Mouse (Mus musculus): Measurements from ENCODE around the gene Sox5.

Sox5 gene

DNA sequence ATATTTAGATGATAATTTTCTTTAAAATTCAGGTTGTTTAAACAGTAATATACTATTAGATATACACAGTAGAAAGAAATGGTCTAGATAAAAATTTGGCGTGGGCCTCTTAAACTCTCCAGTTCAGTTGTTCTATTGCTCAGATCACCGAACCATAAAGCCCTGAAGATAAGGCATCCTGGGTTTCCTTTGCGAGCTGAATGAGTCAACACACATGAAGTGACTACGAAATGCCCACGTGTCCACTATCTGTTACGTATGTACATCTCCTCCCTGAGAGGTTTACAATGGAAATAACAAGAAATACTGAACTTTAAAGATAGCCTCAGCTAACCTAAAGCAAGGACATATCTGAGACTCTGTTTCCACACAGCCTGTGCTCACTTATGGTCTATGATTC, 296.2 kb downstream of the Sox5 start:
- no peak for ATAC-seq (ENCODE audit: low TSS enrichment)

DNA sequence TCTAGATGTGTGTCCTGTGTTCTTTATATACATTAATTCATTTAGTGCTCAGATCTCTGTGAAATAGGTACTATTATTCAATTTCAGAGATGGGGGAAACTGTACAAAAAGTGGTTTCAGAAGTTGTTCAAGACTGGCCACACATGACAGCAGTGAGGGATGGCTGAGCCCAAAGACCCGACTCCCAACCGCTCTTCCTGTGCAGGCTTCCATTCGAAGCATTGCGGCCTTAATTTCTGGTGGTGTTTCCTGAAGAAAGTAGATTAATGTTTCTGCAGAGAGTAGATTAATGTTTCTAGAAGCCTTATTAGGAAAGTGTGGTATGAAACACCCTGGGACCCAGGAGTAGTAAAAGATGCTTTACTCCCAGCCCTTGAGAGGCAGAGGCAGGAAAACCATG, 298.6 kb downstream of the Sox5 start:
- ATAC-seq (ENCODE audit: low TSS enrichment), result no peak

DNA sequence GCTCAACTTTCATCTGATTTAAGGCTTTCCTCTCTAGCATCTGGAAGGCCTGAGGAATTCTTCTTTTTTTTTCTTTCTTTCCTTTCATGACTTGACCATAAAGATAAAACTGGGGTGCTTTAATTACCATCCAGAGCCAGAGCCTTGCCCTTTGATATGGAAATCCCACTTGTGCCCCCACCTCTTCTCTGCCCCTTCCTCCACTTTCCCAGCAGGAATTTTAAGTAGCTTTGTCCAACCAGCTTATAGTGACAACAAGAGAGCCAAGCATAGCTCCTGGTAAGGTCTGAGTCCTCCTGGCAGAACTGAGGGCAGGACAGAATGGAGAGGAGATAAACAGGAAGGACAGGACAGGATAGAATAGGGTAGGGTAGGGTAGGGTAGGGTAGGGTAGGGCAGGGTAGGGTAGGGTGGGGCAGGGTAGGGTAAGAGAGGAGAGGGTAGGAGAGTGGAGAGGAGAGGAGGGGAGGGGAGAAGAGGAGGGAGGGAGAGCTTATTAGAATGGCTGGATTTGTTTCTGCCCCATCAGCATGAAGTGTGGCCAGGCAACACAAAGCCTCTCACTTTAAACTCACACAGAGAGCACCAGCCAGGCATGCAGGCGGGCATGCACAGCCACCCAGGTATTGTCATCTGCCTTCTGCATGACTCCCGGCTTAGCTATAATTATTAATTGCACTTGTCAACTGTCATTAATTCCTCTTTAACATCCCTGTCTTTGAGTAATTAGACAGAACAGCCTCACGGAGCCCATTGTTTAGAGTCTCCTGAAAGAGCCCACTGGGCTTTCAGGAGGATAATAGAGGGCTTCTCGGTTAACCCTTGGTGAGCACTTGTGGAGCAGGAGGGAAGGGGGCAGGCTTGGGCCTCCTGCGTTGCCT, 300.9 kb downstream of the Sox5 start:
- ATAC-seq (ENCODE audit: low TSS enrichment), result no peak

DNA sequence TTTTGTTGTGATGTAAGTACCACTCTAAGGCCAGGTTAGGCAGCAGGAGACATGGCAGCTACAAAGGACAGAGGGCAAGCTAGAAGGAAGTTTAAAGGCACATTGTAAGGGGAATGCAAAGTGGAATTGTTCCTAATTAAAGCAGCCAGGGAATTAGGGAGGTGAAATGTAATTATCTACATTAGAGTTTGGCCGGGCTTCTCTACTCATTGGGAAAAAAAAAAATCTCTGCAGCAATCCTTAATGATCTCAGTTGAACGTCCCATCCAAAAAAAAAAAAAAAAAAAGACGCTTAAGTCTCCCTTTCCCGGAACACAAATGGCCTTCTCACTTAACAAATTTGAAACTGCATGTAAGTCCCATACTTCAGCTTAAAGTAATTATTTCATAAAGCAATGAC, 301.9 kb downstream of the Sox5 start:
- no peak for ATAC-seq (ENCODE audit: low TSS enrichment)

DNA sequence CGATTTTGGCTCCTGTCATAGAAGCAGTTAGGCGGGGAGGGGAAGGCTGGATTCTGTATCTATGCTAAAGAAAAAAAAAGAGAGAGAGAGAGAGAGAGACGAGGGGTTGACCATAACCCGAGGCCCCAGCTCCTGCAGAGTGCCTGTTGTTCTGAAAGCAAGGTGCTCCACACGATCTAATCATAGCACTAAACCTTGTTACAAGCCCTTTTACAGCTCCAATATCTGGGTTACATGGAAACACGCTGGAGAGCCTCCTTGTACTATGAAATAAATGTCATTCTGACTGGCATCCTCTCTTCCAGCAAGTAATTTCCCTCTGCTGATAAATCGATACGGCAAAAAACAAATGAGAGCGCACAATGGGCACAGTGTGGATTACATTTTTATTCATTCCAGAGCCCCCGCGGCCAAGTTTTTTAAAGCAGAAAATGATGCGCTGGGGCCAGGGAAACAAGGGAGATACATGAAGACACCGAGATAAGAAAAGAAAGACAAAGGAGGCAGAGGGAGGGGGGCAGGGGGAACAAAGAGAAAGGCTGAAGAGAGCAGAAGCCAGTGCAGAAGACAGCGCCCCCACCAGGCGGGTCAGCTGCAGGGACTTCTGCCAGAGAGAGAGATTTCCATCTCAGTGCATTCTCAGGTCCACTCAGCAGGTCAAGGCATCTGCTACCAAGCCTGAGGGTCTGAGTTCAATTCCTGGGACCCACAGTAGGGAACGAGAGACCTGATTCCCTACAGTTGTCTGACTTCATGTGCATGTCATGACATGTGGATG, 304.3 kb downstream of the Sox5 start:
- ATAC-seq (ENCODE audit: low TSS enrichment), result peak; percentile 44

DNA sequence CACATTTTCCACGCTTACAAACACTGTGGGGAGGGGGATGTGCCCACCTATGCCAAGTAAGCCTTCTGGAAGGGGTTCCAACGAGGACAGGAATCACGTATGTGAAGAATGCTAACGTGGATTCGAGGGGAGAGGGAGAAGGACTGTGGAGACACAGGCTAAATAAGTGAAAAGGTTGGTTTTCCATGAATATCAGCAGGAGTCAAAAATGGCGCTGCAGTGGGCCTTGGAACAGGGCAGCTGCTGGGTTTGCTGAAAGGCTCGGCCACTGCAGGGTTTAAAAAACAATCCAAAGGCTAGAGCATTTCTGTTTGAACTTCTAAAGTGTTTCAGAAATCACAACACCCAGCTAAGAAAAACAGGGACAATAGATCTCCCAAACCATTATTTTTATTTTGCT, 308.3 kb downstream of the Sox5 start:
- no peak for ATAC-seq (ENCODE audit: low TSS enrichment)

DNA sequence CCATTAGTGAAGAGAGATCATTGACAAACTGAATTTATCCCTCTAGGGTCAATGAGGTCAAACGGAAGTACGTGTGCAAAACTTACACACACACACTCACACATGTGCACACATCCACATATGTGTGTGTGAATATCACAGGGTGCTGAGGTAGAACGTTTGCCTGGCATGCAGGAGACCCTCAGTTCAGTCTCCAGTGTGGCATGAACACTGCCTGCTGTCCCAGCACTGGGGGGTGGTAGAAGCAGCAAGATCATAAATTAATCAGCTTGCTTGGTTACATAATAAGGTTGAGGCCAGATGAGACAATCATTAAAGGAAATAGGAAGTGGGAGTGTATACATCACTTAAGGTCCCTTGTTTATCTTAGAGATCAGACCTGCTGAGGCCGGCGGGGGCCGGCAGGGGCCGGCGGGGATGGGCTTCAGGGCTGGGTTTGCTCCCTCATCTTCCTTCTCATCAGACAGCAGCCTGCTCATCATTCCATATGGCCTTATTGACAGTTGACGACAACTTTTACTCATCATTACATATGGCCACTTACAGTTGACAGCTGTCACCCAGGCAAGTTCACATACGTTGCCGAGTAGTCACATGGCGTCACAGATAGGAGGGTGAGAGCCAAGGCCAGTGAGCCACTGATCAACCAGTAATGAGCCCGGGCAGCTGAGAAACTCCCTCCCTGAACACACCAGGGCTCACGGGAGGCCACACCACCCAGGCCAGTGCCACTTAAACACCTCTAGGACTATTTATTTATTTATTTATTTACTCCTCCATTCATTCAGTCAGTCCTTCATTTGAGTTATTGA, 309.5 kb downstream of the Sox5 start:
- no peak for ATAC-seq (ENCODE audit: low TSS enrichment)

DNA sequence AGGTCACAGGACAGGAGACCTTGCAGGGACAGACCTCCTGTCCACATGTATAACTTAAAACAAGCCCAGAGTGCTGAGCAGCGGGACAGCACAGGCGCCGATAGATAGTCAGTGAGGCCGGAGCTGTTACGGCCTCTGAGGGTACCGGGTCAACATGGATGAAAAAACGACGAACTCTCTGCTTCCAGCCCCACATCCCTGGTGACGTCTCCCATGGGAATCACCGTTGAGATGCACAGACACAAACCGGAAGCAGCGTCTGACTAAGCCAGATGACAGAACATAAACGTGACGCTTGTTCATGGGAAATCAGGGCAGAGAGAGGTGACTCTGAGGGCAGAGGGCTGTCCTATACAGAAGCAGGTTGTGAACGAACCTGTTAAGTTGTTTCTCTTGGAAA, 315.1 kb downstream of the Sox5 start:
- no peak for ATAC-seq (ENCODE audit: low TSS enrichment)

DNA sequence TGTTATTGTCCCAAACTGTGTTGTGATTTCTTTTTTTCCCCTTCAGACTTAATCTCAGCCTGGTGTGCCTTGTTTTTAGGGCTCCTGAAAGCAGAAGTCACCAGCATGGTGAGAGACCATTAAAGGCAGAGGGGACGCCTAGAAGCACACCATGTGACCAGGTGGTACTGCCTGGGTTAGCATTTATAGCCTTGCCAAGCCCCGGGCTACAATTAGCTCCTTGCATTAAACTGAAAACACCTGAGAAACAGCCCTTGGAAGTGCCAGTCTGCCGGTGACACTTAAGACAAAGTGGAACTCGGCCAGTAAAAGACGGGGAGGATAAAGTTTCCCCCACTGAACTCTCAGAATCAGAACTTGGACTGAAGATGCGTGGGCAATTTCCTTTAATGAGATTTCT, 318.1 kb downstream of the Sox5 start:
- ATAC-seq (ENCODE audit: low TSS enrichment), result no peak

DNA sequence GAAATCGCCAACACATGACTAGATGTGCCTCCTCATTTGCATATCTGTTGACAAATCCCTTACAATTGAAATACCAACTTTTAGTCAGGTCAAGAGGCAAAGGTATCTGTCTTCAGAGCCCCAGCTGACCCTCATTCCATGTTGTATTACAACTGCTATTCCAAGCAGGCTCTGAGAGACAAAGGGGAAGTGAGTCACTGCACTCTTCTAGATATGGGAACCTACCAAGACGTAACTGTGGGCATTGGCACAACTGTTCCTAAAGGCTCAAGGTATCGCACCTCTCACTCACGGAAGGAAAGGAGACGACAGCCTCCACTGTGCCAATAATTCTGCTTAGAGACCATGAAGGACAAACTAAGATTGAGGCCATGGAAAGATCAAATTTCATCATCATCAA, 318.5 kb downstream of the Sox5 start:
- no peak for ATAC-seq (ENCODE audit: low TSS enrichment)

DNA sequence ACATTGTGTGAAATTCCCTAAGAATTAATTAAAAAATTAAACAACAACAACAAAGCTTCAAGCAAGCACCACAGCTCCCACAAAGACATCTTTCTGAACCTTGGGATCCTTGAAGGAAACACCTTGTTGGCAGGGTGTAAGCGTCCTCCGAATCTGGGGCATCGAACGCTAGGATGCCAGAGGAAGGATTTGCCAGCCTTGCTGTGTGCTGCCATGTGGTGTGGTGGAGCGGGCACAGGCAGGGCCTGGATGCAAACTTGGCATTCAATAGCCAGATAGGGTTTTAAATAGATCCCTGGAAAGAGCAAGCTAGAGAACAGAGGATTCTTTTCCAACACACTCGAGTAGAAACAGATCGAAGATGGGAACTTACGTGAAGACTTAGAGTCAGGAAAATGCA, 322.3 kb downstream of the Sox5 start:
- peak; percentile 50; the same call in 1 of the 2 replicates for ATAC-seq (ENCODE audit: low TSS enrichment)

DNA sequence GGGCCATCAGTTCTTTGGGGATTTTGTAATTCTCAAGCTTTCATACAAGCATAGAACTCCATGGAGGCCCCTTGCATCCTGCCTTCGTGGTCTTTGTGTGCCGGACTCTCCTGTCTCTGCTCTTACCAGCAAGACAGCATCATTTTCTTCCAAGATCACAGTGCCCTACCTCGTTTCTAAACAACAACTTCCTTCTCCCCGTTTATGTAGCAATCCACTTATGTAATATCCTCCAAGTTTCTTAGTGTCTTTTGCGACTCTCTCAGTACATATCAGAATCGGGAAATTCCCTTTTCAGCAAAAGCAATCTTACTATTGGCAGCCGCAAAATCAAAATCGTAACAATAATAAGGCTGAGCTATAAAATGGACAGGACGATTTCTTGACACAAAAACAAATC, 324.3 kb downstream of the Sox5 start:
- no peak for ATAC-seq (ENCODE audit: low TSS enrichment)

DNA sequence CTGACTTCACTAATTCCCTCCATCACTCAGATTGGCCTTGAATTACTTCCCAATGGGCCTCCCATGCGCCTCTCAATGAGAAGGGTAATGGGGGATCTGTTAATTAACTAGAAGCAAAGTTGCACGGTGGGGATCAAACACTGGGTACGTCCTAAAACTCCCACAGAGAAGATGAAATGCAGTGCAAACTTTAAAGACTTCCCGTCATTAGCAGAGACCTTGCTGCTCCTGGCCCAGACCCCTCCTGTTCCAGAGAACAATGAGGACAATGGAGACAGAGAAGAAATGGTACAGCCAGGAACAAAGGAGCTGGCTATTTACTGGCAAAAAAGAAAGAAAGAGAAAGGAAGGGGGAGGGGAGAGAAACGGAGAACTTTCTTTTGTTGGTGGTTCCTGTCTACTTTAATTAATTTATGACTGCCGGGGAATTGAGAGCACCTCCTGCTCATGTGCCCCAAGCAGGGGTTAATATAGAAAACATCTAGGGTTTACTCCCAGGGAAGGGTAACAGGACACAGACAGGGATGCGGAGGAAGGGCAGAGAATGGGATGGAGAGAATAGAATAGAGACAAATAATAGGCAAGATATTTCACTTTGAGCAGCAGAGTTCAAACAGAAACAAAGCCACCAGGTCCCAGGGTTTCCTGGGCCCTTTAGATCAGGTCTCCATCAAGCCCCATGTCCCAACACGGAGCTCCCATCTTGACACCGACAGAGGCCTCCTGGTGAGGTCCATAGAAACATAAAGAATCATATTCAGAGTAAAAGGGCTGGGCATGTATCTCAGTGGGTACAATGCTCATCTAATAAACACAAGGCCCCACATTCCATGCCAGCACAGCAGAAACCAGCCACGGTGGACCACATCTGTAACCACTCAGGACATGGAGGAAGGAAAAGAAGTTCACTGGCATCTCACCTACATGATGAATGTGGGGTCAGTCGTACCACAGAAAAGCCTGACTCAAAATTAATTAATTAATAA, 327.2 kb downstream of the Sox5 start:
- no peak for ATAC-seq (ENCODE audit: low TSS enrichment)

DNA sequence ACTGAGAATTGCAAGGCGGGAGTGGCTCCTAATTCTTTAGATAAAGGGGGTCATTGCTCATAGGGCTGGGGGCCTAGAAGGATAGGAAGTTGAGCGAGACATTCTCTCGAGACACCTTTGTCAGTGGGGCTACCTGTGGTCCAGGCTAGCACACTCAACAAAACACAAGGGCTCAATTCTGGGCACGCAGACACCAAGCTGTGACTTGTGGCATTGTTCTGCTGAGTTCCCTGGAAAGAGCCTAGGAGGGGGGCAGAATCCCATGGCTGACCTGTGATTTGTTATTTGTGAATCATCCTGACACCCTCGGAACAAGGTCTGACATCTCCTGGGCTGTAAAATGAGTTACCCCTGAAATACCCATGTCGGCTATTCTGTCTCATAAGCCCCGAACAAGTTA, 328.2 kb downstream of the Sox5 start:
- no peak for ATAC-seq (ENCODE audit: low TSS enrichment)

DNA sequence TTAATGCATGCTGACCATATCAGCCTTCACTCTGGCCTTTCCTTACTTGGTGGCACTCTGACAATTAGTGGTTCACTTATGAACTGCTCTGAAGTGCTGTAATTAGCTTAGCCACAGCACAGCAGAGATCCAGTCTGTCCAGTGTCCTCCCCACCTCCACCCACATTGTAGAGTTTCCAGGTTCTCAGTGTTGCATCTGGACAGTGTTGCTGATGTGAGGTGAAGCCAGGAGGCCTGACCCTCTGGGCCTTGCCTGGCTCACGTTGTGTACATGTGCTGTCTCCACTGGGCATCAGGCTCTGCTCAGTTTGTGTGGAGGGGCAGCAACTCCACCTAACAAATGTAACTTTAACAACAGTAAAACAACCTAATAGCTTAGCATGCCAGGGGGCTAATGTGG, 328.6 kb downstream of the Sox5 start:
- no peak for ATAC-seq (ENCODE audit: low TSS enrichment)

DNA sequence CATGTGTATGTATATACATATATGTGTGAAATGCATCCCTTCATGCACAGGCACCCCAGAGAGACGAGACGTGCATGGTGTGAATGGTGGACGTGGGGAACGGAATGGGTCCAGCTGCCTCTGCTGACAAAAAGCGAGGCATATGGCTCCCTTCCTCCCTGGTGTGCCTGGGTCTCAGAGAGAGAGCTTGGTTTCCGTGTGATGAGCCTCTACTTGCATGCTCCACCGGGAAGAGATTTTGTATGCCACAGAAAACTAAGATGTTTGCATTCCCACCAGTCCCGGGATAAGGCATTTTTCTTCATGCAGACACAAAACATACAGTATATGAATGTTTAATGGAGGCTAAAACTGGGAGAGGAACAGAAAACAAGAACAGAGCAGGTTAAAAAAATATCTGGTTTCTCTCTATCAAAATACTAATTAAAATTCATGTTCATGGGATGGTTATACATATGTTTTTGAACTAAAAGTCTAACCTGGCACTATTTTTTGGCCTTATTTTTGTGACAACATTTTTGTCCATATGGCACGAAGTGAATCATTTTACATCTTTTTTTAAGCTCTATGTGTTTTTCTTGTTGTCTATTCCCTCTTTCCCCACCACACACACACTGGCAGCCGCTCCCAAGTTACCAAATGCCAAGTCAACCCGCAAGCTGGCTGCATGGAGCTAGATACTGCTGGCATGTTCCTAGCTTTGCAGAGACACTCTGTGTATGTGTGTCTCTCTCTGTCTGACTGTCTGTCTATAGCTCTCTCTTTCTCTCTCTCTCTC, 329.4 kb downstream of the Sox5 start:
- peak; percentile 97 for ATAC-seq (ENCODE audit: low TSS enrichment)

DNA sequence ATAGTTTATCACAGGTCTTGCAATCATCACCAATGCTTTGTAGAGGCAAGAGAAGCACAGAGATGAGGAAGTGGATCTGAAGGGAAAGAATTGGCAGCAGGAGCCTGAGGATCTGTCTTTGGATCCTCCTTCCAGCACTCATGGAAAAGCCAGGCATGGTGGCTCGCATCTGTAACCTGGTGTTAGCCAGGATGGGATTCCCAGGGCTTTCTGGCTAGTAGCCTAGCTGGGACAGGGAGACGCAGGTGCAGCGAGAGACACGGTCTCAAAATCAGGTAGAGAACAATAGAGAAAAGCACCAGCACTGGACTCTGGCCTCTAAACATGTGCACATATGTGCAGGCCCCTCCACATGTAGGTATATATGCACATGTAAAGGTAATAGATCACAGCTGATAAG, 330.1 kb downstream of the Sox5 start:
- no peak for ATAC-seq (ENCODE audit: low TSS enrichment)

DNA sequence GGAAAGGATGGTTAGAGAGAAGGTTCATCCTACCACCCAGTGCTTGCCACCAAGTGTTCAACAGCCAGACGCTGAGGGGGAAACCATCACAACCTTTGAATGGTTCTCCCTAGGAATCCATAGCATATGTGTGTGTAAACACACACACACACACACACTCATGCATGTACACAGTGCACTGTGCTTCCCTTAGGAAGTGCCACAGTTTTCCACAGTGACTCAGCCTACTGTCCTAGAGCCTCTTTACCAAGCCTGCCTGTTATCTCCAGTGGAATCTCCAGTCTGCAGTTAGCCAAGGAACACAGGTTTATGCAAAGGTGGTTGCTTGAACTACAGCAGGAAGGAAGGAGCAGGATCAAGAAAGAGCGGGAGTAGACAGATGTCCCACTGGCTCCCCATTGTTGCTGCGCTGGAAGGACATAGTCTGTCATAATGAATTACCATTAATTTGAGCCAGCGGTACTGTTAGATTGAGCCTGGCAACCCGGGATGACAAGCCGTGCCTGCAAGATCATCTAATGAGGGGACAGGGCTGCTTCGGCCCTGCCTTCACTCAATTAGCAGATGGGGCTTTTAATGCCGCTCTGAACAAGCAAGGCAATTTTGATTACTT, 335.9 kb downstream of the Sox5 start:
- ATAC-seq (ENCODE audit: low TSS enrichment), result no peak

DNA sequence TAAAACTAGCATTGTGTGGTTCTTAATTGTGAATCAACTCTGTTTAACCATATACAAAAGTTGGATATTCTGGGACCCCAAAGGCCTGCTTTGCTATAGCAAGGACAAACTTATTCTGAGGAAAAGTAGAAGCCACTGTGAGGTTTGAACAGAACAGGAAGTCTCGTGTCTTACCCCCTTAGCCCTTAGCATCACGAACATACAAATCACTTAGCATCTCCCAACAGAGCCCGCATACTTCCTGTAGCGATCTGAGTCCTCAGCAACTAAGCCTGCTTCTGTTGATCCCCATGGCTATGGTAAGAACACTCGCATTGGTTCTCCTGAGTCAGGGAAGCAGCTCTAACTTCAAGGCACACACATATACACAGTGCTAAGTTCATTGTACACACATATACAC, 337.4 kb downstream of the Sox5 start:
- no peak for ATAC-seq (ENCODE audit: low TSS enrichment)

DNA sequence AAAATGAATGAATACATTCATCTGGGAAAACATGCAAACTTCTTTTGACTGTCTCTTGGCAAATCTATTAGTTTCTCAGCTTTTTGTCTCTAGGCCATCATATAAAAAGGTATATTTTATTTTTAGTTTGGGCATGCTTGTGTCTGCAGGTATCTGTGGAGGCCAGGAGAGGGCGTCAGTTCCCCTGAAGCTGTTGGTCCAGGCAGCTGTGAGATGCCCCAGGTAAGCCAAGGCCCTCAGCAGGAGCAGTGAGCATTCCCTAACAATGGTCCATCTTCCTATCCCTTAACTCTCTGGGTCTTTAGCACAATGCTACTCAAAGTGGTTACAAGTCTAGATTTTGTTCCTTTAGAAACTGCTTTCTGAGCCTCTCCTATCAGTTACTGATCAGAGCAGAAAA, 338.1 kb downstream of the Sox5 start:
- no peak for ATAC-seq (ENCODE audit: low TSS enrichment)
